Mouse (Mus musculus): Measurements from ENCODE around the gene Hnf1b.

DNA sequence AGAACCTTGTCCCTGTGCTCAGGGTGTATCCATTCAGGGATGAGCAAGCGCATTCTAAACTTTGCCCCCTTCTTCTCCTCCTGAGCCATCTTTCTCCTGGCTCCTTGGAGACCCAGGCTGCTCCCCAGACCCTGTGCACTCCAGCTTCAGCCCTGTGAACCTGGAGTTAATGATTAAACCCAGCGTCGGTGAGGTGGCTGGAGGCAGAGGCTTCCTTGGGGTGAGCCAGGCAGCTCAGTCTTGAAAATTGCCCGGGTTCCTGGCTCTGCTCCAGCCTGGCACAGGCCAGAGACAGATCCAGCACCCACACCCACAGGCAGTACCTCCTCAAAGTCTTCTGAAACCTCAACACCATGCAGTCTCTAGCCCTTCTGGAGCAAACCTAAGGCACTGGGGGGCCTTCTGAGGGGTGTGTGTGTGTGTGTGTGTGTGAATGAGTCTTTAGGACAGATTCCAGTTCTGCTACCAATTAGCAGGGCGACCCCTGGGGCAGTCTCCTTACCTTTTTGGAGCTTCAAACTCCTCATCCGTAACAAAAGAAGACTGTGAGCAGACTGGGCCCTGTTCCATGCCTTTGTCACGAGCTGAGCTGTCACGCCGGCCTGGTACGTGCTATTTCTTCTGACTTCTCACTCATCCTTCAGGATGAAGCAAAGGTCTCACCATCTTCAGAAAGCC, 29.9 kb upstream of the Hnf1b start:
- TF ChIP-seq POLR2A (IDR thresholded peaks at IDR 0.05; ENCODE audit: insufficient read depth, low read depth, low read length) (no peak), CTCF (IDR thresholded peaks at IDR 0.05) (no peak)

All from heart, adult 2 months (tissue).